Mouse (Mus musculus): Measurements from ENCODE around the gene Kmt5c.
"Not testable (repeated sequence)": the region's sequence is repeated elsewhere in the genome, so short reads cannot be mapped to it uniquely, and the experiment has no call there.

Gene Kmt5c

DNA sequence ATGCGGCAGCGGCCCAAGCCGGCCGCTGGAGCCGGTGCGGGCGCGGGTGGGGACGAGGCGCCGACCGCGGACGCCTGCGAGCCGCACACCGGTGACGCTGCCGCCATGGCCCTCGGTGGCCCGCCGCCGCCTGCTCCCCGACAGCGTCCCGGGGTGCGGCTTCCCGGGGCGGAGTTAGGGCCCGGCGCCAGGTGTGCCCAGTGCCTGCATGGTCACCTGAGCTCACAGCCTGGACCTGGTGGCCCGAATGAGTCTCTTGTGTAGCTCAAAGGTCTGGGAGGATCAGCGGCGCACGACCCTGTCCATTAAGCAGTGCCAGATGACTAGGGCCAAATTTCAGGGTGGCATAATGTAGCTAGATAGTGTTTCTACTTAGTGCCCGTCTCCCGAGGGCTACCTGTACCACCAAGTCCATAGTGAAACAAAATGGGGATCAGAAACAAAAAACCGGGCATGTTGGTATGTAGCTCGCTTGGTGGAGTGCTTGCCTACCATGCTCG is 49.6 kb downstream of the Kmt5c start, which contains the start of gene Tmem238:
TSS of gene Tmem238 (minus strand) at position 221 of the 500 bp plus-strand sequence.
- DNase-seq (ENCODE audit: low spot score in 2 of 2), result no peak

DNA sequence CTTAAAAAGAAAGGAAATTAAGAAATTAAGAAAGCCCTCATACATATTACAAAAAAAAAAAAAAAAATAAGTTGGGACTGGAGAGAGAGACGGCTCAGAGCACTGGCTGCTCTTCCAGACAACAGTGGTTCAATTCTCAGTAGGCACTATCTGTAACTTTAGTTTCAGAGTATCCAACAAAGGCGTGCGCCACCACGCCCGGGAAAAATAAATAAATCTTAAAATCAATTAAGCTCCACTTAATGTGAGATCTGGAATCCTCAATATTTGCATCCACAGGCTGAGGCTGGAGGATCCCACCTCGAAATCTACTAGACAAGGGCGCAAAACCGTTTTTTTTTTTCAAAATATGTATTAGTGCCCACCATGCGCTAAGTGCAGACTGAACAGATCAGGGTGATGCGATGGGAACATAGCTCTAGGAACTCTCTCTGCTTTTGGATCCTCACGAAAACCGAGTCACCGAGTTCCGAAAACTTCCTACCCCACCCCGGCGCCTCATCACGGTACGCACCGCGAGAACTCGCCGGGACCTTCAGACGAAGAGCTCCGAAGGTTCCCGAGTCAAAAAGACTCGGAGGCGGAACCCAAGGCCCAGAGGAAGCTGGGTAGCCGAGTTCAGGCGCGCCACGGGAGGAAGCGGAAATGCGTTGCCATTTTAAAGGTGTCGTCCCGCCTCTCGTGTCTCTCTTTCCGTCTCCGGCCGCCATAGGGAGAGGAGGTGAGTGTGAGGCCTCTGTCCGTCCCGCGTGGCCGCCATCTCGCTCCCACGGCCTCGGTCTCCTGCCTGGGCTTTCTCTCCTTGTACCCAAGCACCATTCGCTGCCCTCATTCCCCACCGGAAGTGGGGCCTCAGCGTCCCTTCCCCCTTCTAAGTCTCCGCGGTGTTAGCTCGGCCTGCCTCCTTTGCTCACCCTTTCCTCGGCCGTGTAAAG is 52.6 kb downstream of the Kmt5c start, which contains the start of gene Rpl28:
TSS of gene Rpl28 (plus strand) at position 597 of the 935 bp plus-strand sequence.
- peak; percentile 90 to 97 for DNase-seq (ENCODE audit: low spot score in 2 of 2)

DNA sequence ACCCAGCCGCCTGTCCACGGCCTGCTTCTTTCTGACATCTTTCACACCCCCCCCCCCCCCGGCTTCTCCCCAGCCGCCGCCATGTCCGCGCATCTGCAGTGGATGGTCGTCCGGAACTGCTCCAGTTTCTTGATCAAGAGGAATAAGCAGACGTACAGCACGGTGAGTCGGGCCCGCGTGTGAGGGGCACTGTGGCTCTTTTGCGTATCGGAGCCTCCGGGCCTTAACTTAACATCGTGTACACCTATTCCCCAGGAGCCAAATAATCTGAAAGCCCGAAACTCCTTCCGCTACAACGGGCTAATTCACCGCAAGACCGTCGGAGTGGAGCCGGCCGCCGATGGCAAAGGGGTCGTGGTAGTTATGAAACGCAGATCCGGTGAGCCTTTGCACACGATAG is 53.3 kb downstream of the Kmt5c start:
- DNase-seq (ENCODE audit: low spot score in 2 of 2), result not testable (repeated sequence)

DNA sequence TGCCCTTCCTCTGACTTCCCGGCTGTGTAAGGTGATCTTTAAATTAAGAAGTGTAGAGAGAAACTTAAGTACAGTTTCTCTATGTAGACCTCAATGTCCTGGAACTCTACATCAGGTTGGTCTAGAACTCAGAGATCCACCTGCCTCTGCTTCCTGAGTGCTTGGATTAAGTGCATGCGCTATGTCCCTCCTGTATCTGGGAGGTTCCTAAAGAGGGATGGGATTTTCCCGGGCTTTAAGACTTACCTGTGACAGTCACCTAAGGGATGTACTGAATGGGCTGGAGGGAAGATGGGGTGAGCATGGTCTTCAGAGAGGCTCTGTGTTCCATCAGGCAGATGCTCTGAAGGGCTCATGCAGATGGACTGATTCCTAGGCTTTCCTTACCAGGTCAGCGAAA is 53.8 kb downstream of the Kmt5c start:
- no peak for DNase-seq (ENCODE audit: low spot score in 2 of 2)

DNA sequence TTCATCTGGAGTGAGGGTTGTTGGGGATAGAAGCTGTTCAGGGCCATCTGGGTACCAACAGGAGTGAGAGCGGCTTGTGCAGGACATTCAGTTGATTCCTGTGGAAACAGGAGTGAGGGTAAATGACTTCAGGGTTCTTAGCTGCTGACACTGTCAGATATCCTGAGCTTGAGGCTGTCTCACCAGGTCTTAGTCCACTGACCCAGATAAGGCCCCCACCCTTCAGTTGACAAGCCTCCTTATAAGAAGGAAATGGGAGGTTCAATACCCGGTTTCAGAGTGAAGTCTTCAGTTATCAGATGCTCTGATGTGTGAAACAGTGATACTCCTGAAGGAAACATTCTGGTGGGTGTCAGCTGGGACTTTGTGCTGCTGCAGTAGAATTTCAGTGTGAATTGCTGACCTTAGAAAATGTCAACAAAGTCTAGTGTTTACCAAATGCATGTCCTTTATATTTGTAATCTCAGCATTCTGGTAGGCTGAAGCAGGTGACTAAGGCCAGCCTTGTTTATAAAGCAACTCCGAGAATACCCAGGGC is 54.8 kb downstream of the Kmt5c start:
- no peak for DNase-seq (ENCODE audit: low spot score in 2 of 2)

DNA sequence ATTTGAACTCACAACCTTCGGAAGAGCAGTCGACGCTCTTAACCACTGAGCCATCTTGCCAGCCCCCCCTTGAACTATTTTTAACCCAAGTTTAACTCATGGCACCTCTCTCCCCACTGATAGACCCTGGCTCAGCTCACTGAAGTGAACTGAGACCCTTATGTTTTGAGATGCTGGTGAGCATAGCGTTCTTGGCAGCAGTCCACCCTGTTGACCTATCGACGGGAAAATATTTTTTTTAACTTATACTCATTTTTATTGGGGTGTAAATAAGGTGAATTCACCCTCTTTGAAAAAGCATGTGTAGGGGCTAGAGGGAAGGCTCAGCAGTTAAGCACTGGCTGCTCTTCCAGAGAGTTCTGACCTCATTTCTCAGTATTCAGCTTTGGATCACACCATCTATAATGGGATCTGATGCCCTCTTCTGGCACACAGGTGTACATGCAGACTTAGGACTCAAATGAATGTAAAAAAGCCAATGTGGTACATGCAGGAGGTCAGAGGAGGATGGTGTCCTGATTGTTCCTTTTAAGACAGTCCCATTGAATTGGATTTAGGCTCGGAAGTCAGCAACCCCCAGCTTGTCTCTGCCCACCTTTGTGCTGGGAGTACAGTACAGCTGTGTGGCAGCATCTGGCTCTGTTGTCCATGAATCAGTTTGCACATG is 56.0 kb downstream of the Kmt5c start:
- DNase-seq (ENCODE audit: low spot score in 2 of 2), result peak in 1 of 2 experiments; percentile 26

Measured in left cerebral cortex, adult 9 months (tissue).